In genomic region chr1:162037185-162037765, GRCm38 (mm10) we compare ENCODE assay signal across 9 mouse cellular contexts. TPM values are rescaled to one million over a fixed set of nuclear protein-coding genes. Genes with fewer than 3 reads are reported as not detected.
DNase-seq lines count a peak whose midpoint lies in the region; ATAC-seq and TF ChIP-seq lines count a peak whose summit lies in the region.
"Had no signal": no experiment of that assay in that cellular context is flagged by ENCODE, and none has a peak within 500 bp of the region (broad histone marks: within the 10 kb centered on the region; RNA-seq: fewer than 3 reads in every experiment).

No protein-coding gene starts in this region.

- no peaks in the 10 kb centered on the region for H3K9me3 ChIP-seq in liver, embryonic 12.5 days (replicated peaks)
- H3K9me3 ChIP-seq in liver, embryonic 11.5 days (ENCODE audit: control insufficient read depth, low read length) = no peaks in the 10 kb centered on the region
- no peaks in the 10 kb centered on the region for H3K9me3 ChIP-seq in forebrain, embryonic 14.5 days (replicated peaks; ENCODE audit: control insufficient read depth, low read length)
- no peaks in the 10 kb centered on the region for H3K9me3 ChIP-seq in liver, postnatal 0 days (ENCODE audit: low read length)

- DNase-seq in frontal cortex, postnatal 25 days (ENCODE audit: low spot score in 2 of 2) = no peak
- no peak for DNase-seq in liver, embryonic 11.5 days (ENCODE audit: low spot score)
- DNase-seq in forebrain, embryonic 14.5 days (ENCODE audit: low spot score) = no peak
- DNase-seq in liver, postnatal 0 days = no peak
- DNase-seq in ovary, adult 18-20 months (ENCODE audit: low spot score) = no peak
- no peak for DNase-seq in frontal cortex, postnatal 36 days (ENCODE audit: low spot score in 2 of 2)

- H3K27me3 ChIP-seq in liver, embryonic 12.5 days (replicated peaks) = no peaks in the 10 kb centered on the region
- H3K27me3 ChIP-seq in liver, embryonic 11.5 days (replicated peaks; ENCODE audit: control insufficient read depth, insufficient read depth, low read length) = no peaks in the 10 kb centered on the region
- no peaks in the 10 kb centered on the region for H3K27me3 ChIP-seq in forebrain, embryonic 14.5 days (replicated peaks; ENCODE audit: control insufficient read depth, insufficient read depth, low read length)
- H3K27me3 ChIP-seq in liver, postnatal 0 days (ENCODE audit: insufficient read depth, low read length) = no peaks in the 10 kb centered on the region

- no peak overlapping the region for H3K9ac ChIP-seq in liver, embryonic 12.5 days
- H3K9ac ChIP-seq in liver, embryonic 11.5 days (ENCODE audit: low read depth, low read length) = no peak overlapping the region
- no peak overlapping the region for H3K9ac ChIP-seq in forebrain, embryonic 14.5 days (ENCODE audit: low read length)
- H3K9ac ChIP-seq in liver, postnatal 0 days (replicated peaks) = no peak overlapping the region

- H3K36me3 ChIP-seq in liver, embryonic 12.5 days = no peaks in the 10 kb centered on the region
- no peaks in the 10 kb centered on the region for H3K36me3 ChIP-seq in liver, embryonic 11.5 days (ENCODE audit: control insufficient read depth, insufficient read depth, low read length)
- no peaks in the 10 kb centered on the region for H3K36me3 ChIP-seq in forebrain, embryonic 14.5 days (ENCODE audit: control insufficient read depth, insufficient read depth, low read length)
- H3K36me3 ChIP-seq in liver, postnatal 0 days (replicated peaks; ENCODE audit: insufficient read depth, low read length) = no peaks in the 10 kb centered on the region

- WGBS in liver, embryonic 12.5 days (ENCODE audit: insufficient replicate concordance) = 67% methylated on average over 6 of the region's 6 CpGs
- 75% methylated on average over 6 of the region's 6 CpGs for WGBS in liver, embryonic 11.5 days
- WGBS in forebrain, embryonic 14.5 days = 48% methylated on average over 6 of the region's 6 CpGs
- WGBS in liver, postnatal 0 days (ENCODE audit: insufficient replicate concordance) = 61% methylated on average over 6 of the region's 6 CpGs

- H3K4me2 ChIP-seq in liver, embryonic 12.5 days = no peak overlapping the region
- no peak overlapping the region for H3K4me2 ChIP-seq in liver, embryonic 11.5 days
- H3K4me2 ChIP-seq in forebrain, embryonic 14.5 days (ENCODE audit: low read length) = no peak overlapping the region
- H3K4me2 ChIP-seq in liver, postnatal 0 days (ENCODE audit: low read depth, low read length) = no peak overlapping the region

- no peak overlapping the region for H3K4me3 ChIP-seq in liver, embryonic 12.5 days
- no peak overlapping the region for H3K4me3 ChIP-seq in liver, embryonic 11.5 days (ENCODE audit: low read depth, low read length)
- H3K4me3 ChIP-seq in forebrain, embryonic 14.5 days (ENCODE audit: low read depth, low read length) = no peak overlapping the region
- H3K4me3 ChIP-seq in liver, postnatal 0 days (ENCODE audit: low read depth, low read length) = no peak overlapping the region

- no peak for TF ChIP-seq CTCF in liver, postnatal 0 days (IDR thresholded peaks at IDR 0.05; ENCODE audit: low read depth)

- no peak for TF ChIP-seq EP300 in liver, postnatal 0 days (IDR thresholded peaks at IDR 0.05; ENCODE audit: low read depth)

- peak overlapping the region; percentile 40; the same call in 1 of the 2 replicates for H3K27ac ChIP-seq in liver, embryonic 12.5 days
- H3K27ac ChIP-seq in liver, embryonic 11.5 days (ENCODE audit: low read depth, low read length) = no peak overlapping the region; the same call in 1 of the 2 replicates
- H3K27ac ChIP-seq in forebrain, embryonic 14.5 days (ENCODE audit: low read depth, low read length) = peak overlapping the region; percentile 15; the same call in 1 of the 2 replicates
- H3K27ac ChIP-seq in liver, postnatal 0 days (ENCODE audit: low read depth) = peak overlapping the region; percentile 51

- peaks cover 4% of the 10 kb centered on the region; the same call in 1 of the 2 replicates for H3K4me1 ChIP-seq in liver, embryonic 12.5 days
- peaks cover 7% of the 10 kb centered on the region for H3K4me1 ChIP-seq in liver, embryonic 11.5 days (replicated peaks; ENCODE audit: control insufficient read depth, insufficient read depth, low read length)
- no peaks in the 10 kb centered on the region; the same call in 1 of the 2 replicates for H3K4me1 ChIP-seq in forebrain, embryonic 14.5 days (ENCODE audit: control insufficient read depth, insufficient read depth, low read length)
- peaks cover 13% of the 10 kb centered on the region for H3K4me1 ChIP-seq in liver, postnatal 0 days (ENCODE audit: insufficient read depth)

- ATAC-seq in frontal cortex, adult (ENCODE audit: low TSS enrichment) = peak; percentile 24
- ATAC-seq in liver, embryonic 12.5 days = no peak
- ATAC-seq in liver, embryonic 11.5 days (replicated peaks; ENCODE audit: low FRiP score) = no peak
- 0 out of 2 replicates have a peak, but pooled peaks have one; percentile 10 for ATAC-seq in forebrain, embryonic 14.5 days
- ATAC-seq in liver, postnatal 0 days = no peak

RNA-seq across cellular contexts. Expression of gene 4930558K02Rik, which starts 57.8 kb away (rescaled TPM):
- polyA plus RNA-seq in liver, embryonic 12.5 days (2016; fragmentation: Nextera tagmentation; extraction: Ambion mirVana) = not detected in 2 replicates
- not detected in 2 replicates for polyA plus RNA-seq in liver, embryonic 11.5 days (2014; fragmentation: Nextera tagmentation; extraction: Ambion mirVana)
- polyA plus RNA-seq in forebrain, embryonic 14.5 days (2014; fragmentation: Nextera tagmentation; extraction: Ambion mirVana) = 0.18 TPM in 1 of 2 replicates, not detected in the other
- not detected in 2 replicates for polyA plus RNA-seq in liver, postnatal 0 days (2015; fragmentation: Nextera tagmentation; extraction: Ambion mirVana)
- polyA plus RNA-seq: spleen, adult 2 months had no signal

Comparison
In these comparisons a context has a peak if more than half of its experiments do, and no peak if none do; other contexts are left out.
1. ATAC-seq: peak in frontal cortex, adult (single experiment) and forebrain, embryonic 14.5 days (single experiment); none in liver, embryonic 12.5 days (single experiment), liver, embryonic 11.5 days (single experiment) and liver, postnatal 0 days (single experiment).